ENCODE assay signal across 8 mouse cellular contexts in genomic region chr5:122989551-122990330, GRCm38 (mm10). TPM values are rescaled to one million over a fixed set of nuclear protein-coding genes. Genes with fewer than 3 reads are reported as not detected.
DNase-seq lines count a peak whose midpoint lies in the region; ATAC-seq and TF ChIP-seq lines count a peak whose summit lies in the region.

Gene Kdm2b, minus strand, starts transcription at chr5:122989823.

- DNase-seq in heart, adult 18-20 months: peak; percentile 45 to 49
- DNase-seq in heart, adult 11 months: no peak
- peak; percentile 14 for DNase-seq in adrenal gland, postnatal 25 days
- DNase-seq in gastrocnemius, adult 2 months: no peak
- peak; percentile 58 for DNase-seq in left cerebral cortex, postnatal 4 days
- peak; percentile 57 for DNase-seq in midbrain, embryonic 14.5 days
- no peak for DNase-seq in c-Kit-positive CD71-positive TER-119-positive erythroid progenitor cells, embryonic 14.5 days (ENCODE audit: low spot score)

- H3K9me3 ChIP-seq in hindbrain, embryonic 16.5 days (ENCODE audit: control insufficient read depth, low read length): no peaks in the 10 kb centered on the region
- no peaks in the 10 kb centered on the region for H3K9me3 ChIP-seq in midbrain, embryonic 14.5 days (ENCODE audit: control insufficient read depth, low read length)

- TF ChIP-seq CTCF in gastrocnemius, adult 2 months (IDR thresholded peaks at IDR 0.05): no peak

- peak within 1 kb of the TSS; percentile 77 for H3K4me3 ChIP-seq in gastrocnemius, adult 2 months
- peak within 1 kb of the TSS; percentile 69 for H3K4me3 ChIP-seq in hindbrain, embryonic 16.5 days (ENCODE audit: low read length)
- peak within 1 kb of the TSS; percentile 67 for H3K4me3 ChIP-seq in midbrain, embryonic 14.5 days (replicated peaks; ENCODE audit: low read depth, low read length)

- intact Hi-C loops in gastrocnemius, adult 2 months (cut with DNase I): loop anchor here (2.0 kb wide), 1 partner anchor 19 kb away; no protein-coding TSS in a partner anchor
- intact Hi-C loops in left cerebral cortex, postnatal 4 days (cut with DNase I): no loop called here

- H3K4me2 ChIP-seq in hindbrain, embryonic 16.5 days (ENCODE audit: low read length): peak within 1 kb of the TSS; percentile 99
- peak within 1 kb of the TSS; percentile 99 for H3K4me2 ChIP-seq in midbrain, embryonic 14.5 days (ENCODE audit: low read length)

- peak within 1 kb of the TSS; percentile 96 for H3K27ac ChIP-seq in gastrocnemius, adult 2 months
- H3K27ac ChIP-seq in hindbrain, embryonic 16.5 days (ENCODE audit: low read depth, low read length): peak within 1 kb of the TSS; percentile 79
- peak within 1 kb of the TSS; percentile 80 for H3K27ac ChIP-seq in midbrain, embryonic 14.5 days (replicated peaks; ENCODE audit: low read depth, low read length)

- ATAC-seq in hindbrain, embryonic 16.5 days: peak; percentile 21; the same call in 1 of the 2 replicates
- ATAC-seq in midbrain, embryonic 14.5 days (ENCODE audit: low FRiP score, low TSS enrichment): 0 out of 2 replicates have a peak, but pooled peaks have one; percentile 19

- 2% methylated on average over 15 of the region's 15 CpGs for WGBS in hindbrain, embryonic 16.5 days
- 1% methylated on average over 15 of the region's 15 CpGs for WGBS in midbrain, embryonic 14.5 days

- H3K27me3 ChIP-seq in hindbrain, embryonic 16.5 days (replicated peaks; ENCODE audit: control insufficient read depth, insufficient read depth, low read length): no peaks in the 10 kb centered on the region
- no peaks in the 10 kb centered on the region for H3K27me3 ChIP-seq in midbrain, embryonic 14.5 days (ENCODE audit: control insufficient read depth, insufficient read depth, low read length)

- H3K4me1 ChIP-seq in hindbrain, embryonic 16.5 days (ENCODE audit: control insufficient read depth, insufficient read depth, low read depth, low read length): peaks cover 33% of the 10 kb centered on the region
- peaks cover 43% of the 10 kb centered on the region for H3K4me1 ChIP-seq in midbrain, embryonic 14.5 days (ENCODE audit: control insufficient read depth, insufficient read depth, low read length)

- H3K9ac ChIP-seq in hindbrain, embryonic 16.5 days (ENCODE audit: low read depth, low read length): peak within 1 kb of the TSS; percentile 76
- H3K9ac ChIP-seq in midbrain, embryonic 14.5 days (replicated peaks; ENCODE audit: low read length): peak within 1 kb of the TSS; percentile 73

- H3K36me3 ChIP-seq in hindbrain, embryonic 16.5 days (ENCODE audit: control insufficient read depth, insufficient read depth, low read length): no peaks in the 10 kb centered on the region
- H3K36me3 ChIP-seq in midbrain, embryonic 14.5 days (ENCODE audit: control insufficient read depth, insufficient read depth, low read length): no peaks in the 10 kb centered on the region

RNA-seq across cellular contexts. Expression of gene Kdm2b, which starts in this region (rescaled TPM):
- 10 to 100 TPM; 10.6 to 14.2 TPM for total RNA-seq in heart, adult 18-20 months (2021)
- total RNA-seq in adrenal gland, postnatal 25 days (2021): 16.4 and 22.7 TPM in 2 replicates
- total RNA-seq in gastrocnemius, adult 2 months (2021): 10 to 100 TPM; 11.5 to 13.3 TPM
- 88.8 and 99.8 TPM in 2 replicates for polyA plus RNA-seq in hindbrain, embryonic 16.5 days (2015; fragmentation: Nextera tagmentation; extraction: Ambion mirVana)
- 100 to 1,000 TPM; 140 to 144 TPM for total RNA-seq in left cerebral cortex, postnatal 4 days (2021)
- 83.3 and 99.9 TPM in 2 replicates for polyA plus RNA-seq in midbrain, embryonic 14.5 days (2014; fragmentation: Nextera tagmentation; extraction: Ambion mirVana)

Comparison
In these comparisons a context has a peak if more than half of its experiments do, and no peak if none do; other contexts are left out.
1. DNase-seq: peak in heart, adult 18-20 months (2 of 2), adrenal gland, postnatal 25 days (single experiment), left cerebral cortex, postnatal 4 days (single experiment) and midbrain, embryonic 14.5 days (single experiment); none in heart, adult 11 months (single experiment), gastrocnemius, adult 2 months (single experiment) and c-Kit-positive CD71-positive TER-119-positive erythroid progenitor cells, embryonic 14.5 days (single experiment).
2. Peak in every context shown above with its lines, with median percentiles within 50 percentile points of each other: H3K27ac ChIP-seq and H3K4me3 ChIP-seq.